ENCODE assay signal across 9 mouse cellular contexts in the genomic region with DNA sequence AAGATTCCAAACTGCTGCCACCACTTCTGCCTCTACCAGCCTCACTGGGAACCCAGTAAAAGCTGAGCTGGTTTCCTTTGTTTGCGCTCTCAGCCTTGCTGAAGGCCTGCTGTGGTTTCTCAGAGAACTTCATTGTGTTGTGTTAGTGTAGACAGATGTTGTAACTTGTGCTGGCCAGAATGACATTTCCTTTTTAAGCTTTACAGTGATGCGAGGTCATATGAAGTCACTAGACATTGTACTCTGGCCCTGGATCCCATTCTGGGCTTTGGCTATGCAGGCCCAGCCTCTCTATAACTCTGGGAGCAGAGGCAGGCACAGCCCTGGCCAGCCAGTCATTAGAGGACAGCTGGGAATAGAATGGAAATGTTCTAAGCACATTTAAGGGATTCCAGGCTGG.
DNase-seq lines count a peak whose midpoint lies in the region; ATAC-seq and TF ChIP-seq lines count a peak whose summit lies in the region.
"Had no signal": no experiment of that assay in that cellular context is flagged by ENCODE, and none has a peak within 500 bp of the region (broad histone marks: within the 10 kb centered on the region; RNA-seq: fewer than 3 reads in every experiment).

No protein-coding gene starts in this region.

- intact Hi-C loops in heart, postnatal 14 days (cut with DNase I): loop anchor here (5.0 kb wide), 1 partner anchor 76 kb away; no protein-coding TSS in a partner anchor

- no peak overlapping the region for H3K4me2 ChIP-seq in forebrain, postnatal 0 days (ENCODE audit: low read depth)
- H3K4me2 ChIP-seq in limb, embryonic 11.5 days (ENCODE audit: low read depth, severe bottlenecking): no peak overlapping the region
- no peak overlapping the region for H3K4me2 ChIP-seq in midbrain, embryonic 14.5 days (ENCODE audit: low read length)

- peak; percentile 10; the same call in 1 of the 2 replicates for ATAC-seq in forebrain, postnatal 0 days
- ATAC-seq in limb, embryonic 11.5 days (ENCODE audit: insufficient number of reproducible peaks, low FRiP score, low TSS enrichment, low read depth): no peak
- no peak for ATAC-seq in midbrain, embryonic 14.5 days (ENCODE audit: low FRiP score, low TSS enrichment)

- WGBS in forebrain, postnatal 0 days: 73% methylated on average over 2 of the region's 2 CpGs
- 88% methylated on average over 2 of the region's 2 CpGs for WGBS in limb, embryonic 11.5 days
- WGBS in midbrain, embryonic 14.5 days: 86% methylated on average over 2 of the region's 2 CpGs

- no peaks in the 10 kb centered on the region for H3K36me3 ChIP-seq in forebrain, postnatal 0 days (ENCODE audit: insufficient read depth)
- H3K36me3 ChIP-seq in limb, embryonic 11.5 days (ENCODE audit: control insufficient read depth, insufficient read depth, low read length): no peaks in the 10 kb centered on the region
- no peaks in the 10 kb centered on the region for H3K36me3 ChIP-seq in midbrain, embryonic 14.5 days (ENCODE audit: control insufficient read depth, insufficient read depth, low read length)

- peaks cover 21% of the 10 kb centered on the region; the same call in 1 of the 2 replicates for H3K4me1 ChIP-seq in forebrain, postnatal 0 days (ENCODE audit: insufficient read depth)
- peaks cover 10% of the 10 kb centered on the region; the same call in 1 of the 2 replicates for H3K4me1 ChIP-seq in limb, embryonic 11.5 days (ENCODE audit: control insufficient read depth, insufficient read depth, low read length)
- 0 out of 2 replicates have a peak, but pooled peaks cover 3% of the 10 kb centered on the region for H3K4me1 ChIP-seq in midbrain, embryonic 14.5 days (ENCODE audit: control insufficient read depth, insufficient read depth, low read length)

- no peak overlapping the region for H3K4me3 ChIP-seq in forebrain, postnatal 0 days (ENCODE audit: low read depth, low read length)
- no peak overlapping the region for H3K4me3 ChIP-seq in limb, embryonic 11.5 days (ENCODE audit: low read depth, low read length)
- no peak overlapping the region for H3K4me3 ChIP-seq in midbrain, embryonic 14.5 days (replicated peaks; ENCODE audit: low read depth, low read length)
- H3K4me3 ChIP-seq: megakaryocyte, embryonic 14.5 days had no signal

- H3K9ac ChIP-seq in forebrain, postnatal 0 days: no peak overlapping the region
- H3K9ac ChIP-seq in limb, embryonic 11.5 days (ENCODE audit: low read length): no peak overlapping the region
- no peak overlapping the region for H3K9ac ChIP-seq in midbrain, embryonic 14.5 days (replicated peaks; ENCODE audit: low read length)

- no peak overlapping the region for H3K27ac ChIP-seq in forebrain, postnatal 0 days (ENCODE audit: low read depth, low read length)
- peak overlapping the region; percentile 52 for H3K27ac ChIP-seq in limb, embryonic 11.5 days (replicated peaks; ENCODE audit: low read depth, low read length)
- H3K27ac ChIP-seq in midbrain, embryonic 14.5 days (replicated peaks; ENCODE audit: low read depth, low read length): no peak overlapping the region

- H3K27me3 ChIP-seq in forebrain, postnatal 0 days (ENCODE audit: insufficient read depth, low read length): no peaks in the 10 kb centered on the region
- H3K27me3 ChIP-seq in limb, embryonic 11.5 days (ENCODE audit: control insufficient read depth, insufficient read depth, low read length): no peaks in the 10 kb centered on the region
- H3K27me3 ChIP-seq in midbrain, embryonic 14.5 days (ENCODE audit: control insufficient read depth, insufficient read depth, low read length): no peaks in the 10 kb centered on the region
- H3K27me3 ChIP-seq: megakaryocyte, embryonic 14.5 days had no signal

- H3K9me3 ChIP-seq in forebrain, postnatal 0 days (ENCODE audit: low read length): no peaks in the 10 kb centered on the region
- H3K9me3 ChIP-seq in limb, embryonic 11.5 days (ENCODE audit: control insufficient read depth, low read length): no peaks in the 10 kb centered on the region
- H3K9me3 ChIP-seq in midbrain, embryonic 14.5 days (ENCODE audit: control insufficient read depth, low read length): no peaks in the 10 kb centered on the region
- H3K9me3 ChIP-seq: megakaryocyte, embryonic 14.5 days had no signal

- peak; percentile 39 for DNase-seq in heart, adult 8-10 months (ENCODE audit: low spot score)
- no peak for DNase-seq in heart, postnatal 14 days
- DNase-seq in 416B (ENCODE audit: low read depth): peak; percentile 74
- no peak for DNase-seq in forebrain, postnatal 0 days
- no peak for DNase-seq in limb, embryonic 11.5 days (ENCODE audit: low spot score)
- DNase-seq in midbrain, embryonic 14.5 days: no peak
- DNase-seq in spleen, postnatal 10 days (ENCODE audit: low spot score in 2 of 2): no peak
- DNase-seq in frontal cortex, adult 2 months (ENCODE audit: extremely low spot score in 1 of 2, low spot score in 1 of 2): no peak

- no peak for TF ChIP-seq CTCF in forebrain, postnatal 0 days (IDR thresholded peaks at IDR 0.05; ENCODE audit: low read depth)

Comparison
In these comparisons a context has a peak if more than half of its experiments do, and no peak if none do; other contexts are left out.
1. DNase-seq: peak in heart, adult 8-10 months (single experiment) and 416B (single experiment); none in heart, postnatal 14 days (0 of 2), forebrain, postnatal 0 days (single experiment), limb, embryonic 11.5 days (single experiment), midbrain, embryonic 14.5 days (single experiment), spleen, postnatal 10 days (0 of 2) and frontal cortex, adult 2 months (0 of 2).